Mouse (Mus musculus) embryo, embryonic 11.5 days (tissue): Measurements from ENCODE around the gene Srarp.

Experiments
- DNase-seq: peaks from one replicate; pipeline ENCODE4 v3.0.0-alpha.2; 2012; ENCODE audit warnings: low read depth, low spot score

The Srarp gene

DNA sequence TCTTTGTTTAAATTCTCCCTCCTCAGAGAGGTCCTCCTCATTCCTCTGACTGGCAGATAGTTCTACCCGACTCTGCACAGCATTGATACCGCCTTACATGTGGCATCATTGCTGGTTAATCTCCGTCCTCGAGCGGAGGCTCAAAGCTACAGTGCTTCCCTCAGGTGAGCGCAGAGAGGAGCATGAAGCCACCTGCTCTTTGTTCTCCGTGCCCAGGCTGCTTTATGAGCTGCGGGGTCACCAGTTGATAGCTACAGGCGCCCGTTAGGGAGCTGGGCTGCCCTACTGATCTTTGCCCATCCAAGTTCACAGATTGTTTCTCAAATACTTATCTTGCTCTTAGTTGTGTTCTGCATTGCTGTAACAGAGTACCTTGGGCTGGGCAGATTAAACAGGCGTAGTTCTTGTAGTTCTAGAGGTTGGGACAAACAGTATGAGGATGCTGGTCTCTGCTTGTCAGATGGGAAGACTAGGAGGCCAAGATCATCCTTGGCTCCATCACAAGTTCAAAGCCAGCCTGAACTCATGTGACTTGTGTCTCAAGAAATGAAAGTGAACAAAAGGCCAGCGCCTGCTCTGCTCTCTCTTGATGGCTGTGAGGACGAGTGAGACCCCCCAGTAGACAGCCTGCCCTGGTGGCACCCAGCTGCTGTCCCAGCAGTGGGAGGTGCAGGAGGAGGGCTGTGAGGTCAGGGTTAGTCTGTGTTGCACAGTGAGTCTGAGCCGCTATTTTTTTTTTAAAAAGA lies 20.5 kb upstream of the Srarp start:
- no peak for DNase-seq

DNA sequence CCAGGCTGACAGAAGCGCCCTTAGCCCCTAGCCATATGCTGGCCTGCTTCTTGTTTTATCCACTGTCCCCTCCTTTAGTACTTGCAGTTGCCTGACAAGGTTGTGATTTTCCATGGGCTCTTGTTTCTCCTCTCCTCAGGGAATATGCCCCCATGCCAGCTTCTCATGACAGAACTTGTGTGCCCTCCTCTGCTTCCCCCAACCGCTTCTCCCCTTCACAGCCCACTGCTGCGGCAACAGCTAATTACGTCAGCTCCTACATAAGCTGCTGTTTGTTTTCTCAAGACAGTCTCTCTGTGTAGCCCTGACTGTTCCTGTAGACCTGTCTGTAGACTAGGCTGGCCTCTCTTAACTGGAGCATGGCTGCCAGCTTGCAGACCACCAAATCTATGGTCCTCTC lies 19.6 kb upstream of the Srarp start:
- DNase-seq = no peak

DNA sequence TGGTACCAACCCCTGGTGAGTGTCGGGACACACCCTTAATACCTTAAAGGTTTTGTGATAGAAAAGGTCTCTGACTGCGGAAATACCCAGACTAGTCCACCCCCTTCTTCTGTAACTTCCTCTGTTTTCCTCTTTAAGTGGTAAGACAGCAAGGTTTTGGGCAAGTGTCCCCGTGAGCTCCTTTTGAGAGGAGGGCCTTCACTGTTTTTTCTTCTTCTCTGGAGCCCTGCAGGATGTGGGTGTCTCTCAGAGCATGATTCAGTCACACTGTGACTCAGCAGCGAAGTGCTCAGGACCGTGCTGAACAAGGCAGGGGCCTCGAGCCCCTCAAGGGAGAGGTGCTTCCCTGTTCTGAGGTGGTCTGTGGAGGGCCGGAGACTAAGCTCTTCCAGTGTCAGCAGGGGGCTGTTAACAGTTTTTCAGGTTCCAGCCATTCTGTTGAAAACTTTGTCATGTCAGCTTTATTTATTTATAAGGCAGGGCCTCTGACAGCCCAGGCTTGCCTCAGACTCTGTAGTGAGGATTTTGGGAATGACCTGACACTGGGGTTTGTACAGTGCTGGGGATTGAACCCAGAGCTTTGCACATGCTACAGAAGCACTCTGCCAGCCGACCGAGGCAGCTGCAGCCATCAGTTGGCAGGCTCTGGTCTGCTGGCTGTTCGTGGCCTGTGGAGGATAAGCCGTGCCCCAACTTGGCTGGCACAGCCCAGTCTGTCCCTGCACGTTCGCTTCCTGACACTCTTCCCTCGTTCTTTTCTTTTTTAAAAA lies 18.9 kb upstream of the Srarp start:
- no peak for DNase-seq

DNA sequence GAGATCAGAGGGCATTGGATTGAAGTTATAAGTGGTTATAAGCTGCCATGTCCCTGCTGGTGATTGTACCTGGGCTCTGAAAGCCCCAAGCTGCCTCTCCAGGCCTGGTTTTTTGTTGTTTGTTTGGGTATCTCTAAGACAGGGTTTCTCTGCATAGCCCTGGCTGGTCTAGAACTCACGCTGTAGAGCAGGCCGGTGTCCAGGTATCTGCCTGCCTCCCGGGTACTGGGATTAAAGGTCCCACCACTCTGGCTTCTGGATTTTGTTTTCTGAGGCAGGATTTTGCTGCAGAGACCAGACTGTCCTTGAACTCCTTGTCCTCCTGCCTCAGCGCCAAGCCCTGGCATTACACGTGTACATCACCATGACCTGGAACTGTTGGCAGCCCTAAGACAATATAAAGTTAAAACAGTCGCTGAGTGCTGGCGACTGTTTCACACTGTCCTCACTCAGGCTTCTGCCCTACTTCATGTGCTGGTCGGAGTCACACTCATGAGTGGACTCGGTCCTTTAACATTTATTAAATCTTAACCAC lies 16.1 kb upstream of the Srarp start:
- DNase-seq = no peak

DNA sequence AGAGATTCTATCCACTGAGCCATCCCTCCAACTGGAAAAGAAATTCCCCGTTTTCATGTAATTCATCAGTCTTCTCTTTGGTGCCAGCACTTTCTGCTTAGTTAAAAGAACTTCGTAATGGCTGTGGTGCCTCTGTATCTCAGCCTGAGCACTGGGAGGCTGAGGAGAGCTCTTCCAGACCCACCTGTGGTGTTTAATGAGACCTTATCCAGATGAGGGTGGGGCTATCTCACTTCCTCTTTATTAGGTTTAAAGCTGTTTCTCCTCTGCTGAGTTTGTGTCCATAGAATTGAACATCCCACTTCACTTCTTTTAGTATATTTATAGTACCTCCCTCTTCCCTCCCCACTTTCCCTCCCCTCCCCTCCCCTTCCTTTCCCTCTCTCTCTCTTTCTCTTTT lies 15.3 kb upstream of the Srarp start:
- no peak for DNase-seq

DNA sequence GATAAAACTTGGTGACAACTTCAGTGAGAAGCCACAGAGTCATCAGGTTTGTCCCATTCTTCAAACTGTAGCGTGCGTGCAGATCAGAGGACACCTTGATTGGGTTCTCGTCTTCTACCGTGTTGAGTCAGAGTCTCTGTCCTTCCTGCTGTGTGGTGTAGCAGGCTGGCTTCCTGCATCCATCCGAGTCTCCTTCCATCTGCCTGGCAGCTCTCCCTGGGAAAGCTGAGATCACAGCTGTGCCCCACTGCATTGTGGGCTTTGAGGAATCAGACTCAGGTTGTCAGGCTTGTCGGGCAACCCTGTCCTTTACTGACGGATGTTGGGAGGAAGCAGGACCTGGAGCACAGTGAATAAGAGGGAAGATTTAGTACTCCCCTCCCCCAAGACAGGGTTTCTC lies 10.3 kb upstream of the Srarp start:
- no peak for DNase-seq

DNA sequence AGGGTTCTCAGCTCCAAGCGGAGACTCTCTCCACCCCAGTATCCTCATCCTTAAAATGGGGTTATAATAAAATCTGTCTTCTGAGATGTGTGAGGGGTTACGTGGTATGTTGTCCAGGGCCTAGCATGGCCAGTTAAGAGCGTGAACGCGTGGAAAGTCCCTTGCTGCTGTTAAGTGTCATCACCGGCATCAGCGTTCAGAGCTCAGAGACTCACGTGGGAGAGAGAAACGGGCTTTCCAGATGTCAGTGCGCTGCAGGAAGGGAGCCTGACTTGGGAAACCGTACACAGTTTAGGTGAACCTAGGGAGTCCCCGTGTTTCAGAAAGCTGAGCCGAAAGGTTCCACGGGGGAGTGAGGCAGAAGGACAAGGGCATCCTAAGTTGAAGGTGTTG lies 9.4 kb upstream of the Srarp start:
- DNase-seq = no peak

DNA sequence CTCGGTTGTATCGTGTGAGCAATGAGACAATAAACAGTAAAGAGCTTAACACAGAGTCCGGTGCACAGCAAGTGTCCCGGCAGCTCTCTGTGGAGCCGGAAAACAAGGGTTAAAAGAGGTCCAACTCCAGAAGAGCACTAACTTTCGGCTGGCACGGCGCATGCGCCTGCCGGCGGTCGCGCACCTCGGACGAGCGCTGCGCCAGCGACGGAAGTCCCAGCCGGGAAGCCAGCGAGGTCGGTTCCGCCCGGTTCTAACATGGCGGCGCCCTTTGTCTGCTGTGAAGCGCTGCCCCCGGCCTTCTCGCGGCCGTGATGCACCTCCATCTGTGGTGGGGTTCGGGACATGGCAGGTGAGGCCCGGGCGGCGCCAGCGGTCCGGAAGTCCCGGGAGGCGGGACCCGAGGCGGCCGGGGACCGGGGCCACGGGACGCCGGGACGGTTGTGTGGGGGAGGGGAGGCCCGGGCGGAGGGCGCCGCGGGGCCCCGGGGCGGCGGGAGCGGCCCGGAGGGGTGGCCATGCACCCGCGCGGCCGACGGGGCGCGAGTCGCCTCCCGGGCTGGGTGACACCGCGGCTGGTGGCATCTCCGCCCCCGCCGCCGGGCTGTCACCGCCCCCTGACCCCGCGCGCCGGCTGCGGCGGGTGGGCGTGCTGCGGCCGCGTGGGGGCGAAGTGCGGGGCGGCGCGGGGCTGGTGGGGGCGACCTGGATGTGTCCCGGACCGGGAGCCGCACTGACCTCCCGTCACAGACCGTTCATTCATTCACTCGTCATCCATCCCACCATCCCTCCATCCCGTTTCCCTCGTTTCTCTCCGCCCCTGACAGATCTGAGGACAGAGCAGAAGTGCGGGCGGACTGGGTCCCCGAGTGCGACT lies 8.8 kb upstream of the Srarp start, which contains the start of gene Zbtb17:
Zbtb17 (plus strand) TSS at position 204 of the 877 bp plus-strand sequence.
- DNase-seq = peak; percentile 83

DNA sequence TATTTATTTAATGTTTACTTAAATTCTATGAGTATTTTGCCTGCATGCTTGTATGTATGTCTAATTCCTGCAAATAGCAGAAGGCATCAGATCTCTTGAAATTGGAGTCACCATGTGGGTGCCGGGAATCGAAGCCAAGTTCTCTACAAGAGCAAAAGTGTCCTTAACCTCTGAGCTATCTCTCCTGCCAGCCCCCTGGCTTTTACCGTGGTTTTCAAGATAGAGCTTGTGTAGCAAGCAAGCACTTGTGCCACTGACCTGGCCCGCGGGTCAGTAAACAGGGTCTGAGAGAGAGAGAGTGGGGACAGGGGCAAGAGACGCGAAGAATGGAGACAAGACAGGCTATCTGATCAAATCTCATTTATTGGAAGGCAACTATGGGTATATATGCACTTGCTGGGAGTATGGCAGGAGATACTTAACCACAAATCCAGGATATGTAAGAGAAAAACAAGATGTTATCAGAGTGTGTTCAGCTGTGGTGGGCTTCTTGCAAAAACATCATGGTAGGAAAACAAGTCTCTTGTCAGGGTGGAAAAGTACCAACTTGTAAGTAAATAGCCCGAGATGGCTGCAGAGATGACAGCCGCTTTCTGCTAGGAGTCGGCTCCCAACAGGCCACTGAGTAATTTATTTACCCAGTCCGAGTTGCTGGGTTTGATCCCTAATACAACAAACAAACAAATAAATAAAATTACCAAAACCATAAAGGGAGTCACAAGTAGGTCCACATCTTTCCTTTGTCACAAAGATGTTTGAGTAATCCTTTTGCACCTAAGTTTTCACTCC lies 7.9 kb upstream of the Srarp start:
- no peak for DNase-seq

DNA sequence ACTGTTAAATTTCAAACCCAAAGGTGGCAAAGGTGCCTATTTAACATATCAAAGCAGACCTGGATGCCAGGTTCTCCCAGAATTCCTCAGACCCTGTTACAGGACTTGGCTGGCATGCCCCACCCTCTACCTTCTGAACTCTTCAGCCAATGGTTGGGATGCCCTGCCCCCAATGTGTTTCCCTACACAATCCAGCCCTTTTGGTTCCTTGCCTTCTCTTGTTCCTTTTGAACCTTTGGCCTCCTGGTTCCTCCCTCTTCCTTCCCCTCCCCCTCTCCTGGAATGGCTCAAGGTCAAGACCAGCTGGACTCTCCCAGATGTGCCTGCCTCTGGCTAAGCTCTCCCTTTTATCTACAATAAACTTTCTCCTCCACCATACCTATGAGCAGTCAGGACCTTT lies 5.0 kb upstream of the Srarp start:
- no peak for DNase-seq

DNA sequence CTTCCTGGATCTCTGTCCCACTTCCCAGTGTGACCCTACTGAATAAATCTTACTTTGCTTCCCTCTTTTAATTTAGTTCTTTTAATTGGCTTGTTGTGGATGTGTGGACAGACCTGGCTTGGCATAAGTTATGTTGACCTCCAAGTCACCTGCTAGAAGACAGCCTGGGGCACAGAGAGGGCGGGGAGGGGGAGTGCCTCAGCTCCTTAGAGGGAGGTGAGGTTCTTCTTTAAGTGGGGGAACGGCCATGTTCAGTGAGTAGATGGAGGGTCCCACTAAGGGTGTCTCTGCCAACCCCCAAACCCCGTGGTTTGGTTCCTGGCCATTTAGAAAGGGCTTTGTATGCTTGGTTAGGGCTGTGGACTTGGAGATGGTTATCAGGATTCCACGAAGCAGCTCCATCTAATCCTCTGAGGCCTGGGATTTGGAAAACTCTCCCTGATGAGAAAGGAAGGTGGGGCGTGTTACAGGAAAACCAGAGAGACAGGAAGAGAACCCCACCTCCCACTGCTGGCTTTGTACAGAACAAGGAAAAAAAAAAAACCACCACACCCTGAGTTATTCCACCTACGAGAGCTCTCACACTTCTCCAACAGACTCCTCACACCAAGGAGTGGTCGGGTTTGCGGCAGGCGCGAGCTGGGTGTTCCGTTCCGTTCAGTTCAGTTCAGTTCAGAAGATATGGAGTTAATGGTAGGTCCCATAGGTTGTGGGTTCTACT lies 3.3 kb upstream of the Srarp start:
- DNase-seq = no peak

DNA sequence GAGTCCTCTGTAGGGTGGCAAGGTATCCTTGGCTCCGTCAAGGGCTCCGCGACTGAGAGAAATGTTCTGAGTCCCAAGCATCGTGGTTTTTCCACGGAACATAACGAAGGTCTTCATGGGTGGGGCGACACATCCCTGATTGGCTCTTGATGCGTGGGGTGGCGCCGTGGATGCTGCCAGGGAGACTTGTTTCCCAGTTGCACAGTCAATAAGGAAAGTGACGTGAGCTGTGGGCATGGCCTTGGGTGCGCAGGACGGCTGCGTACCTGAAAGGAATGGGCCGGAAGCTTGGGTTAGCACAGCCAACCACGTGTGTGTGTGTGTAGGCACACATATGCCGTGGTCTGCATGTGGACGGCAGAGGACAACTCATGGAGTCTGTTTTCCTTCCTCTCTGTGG lies 2.7 kb downstream of the Srarp start:
- DNase-seq = no peak

DNA sequence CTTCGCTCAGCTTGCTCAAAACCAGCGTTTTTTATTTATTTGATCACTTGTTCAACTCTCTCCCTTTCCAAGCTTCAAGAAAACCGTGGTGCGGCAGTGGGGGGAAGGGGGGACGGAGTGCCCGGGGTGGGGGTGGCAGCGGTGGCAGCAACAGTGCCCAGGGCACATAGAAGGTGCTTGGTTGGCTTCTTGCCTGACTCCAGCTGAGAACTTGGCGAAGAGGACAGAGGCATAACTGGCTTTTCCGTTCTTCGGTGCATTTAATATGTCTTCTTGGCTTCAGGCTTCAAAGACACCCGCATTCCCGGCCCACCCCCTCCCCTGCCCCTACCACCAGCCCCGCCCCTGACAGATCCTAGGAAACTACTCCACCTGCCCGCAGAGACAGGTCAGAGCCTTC lies 3.2 kb downstream of the Srarp start:
- DNase-seq = no peak

DNA sequence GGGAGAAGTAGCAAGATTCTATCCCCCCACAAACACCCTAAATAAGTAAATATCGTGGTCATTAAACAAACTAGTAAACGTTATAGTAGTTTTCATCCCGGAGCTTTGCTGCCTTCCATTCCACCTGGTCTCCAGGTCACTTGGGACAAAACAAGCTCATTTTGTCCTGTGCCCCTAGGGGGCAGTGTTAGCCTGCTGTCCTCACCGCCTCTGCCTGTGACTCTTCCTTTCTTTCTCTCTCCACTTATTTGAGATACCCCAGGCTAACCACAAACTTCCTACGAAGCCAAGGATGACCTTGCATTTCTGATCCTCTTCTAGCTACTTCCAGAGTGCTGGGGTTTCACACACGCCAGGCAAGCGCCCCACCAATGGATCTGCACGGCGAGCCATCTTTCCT lies 4.9 kb downstream of the Srarp start:
- peak; percentile 40 for DNase-seq

DNA sequence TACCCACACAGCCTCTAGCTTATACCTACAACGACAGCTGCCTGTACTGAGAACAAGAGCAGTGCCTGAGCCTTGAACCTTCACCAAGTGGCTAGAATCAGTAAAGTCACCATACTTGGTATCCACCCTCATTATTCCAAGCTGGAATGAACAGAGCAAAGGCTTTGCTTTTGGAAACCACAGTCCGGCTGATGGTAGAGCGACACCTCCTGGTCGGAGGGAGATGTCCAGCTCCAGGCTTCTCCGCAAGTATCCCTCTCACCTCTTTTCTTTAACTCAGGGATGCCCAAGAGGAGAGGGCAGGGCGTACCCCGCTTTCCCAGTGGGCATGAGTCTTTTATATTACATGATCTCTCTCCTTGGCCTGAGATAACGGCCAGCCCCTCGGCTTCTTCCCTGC lies 6.1 kb downstream of the Srarp start:
- DNase-seq = no peak

DNA sequence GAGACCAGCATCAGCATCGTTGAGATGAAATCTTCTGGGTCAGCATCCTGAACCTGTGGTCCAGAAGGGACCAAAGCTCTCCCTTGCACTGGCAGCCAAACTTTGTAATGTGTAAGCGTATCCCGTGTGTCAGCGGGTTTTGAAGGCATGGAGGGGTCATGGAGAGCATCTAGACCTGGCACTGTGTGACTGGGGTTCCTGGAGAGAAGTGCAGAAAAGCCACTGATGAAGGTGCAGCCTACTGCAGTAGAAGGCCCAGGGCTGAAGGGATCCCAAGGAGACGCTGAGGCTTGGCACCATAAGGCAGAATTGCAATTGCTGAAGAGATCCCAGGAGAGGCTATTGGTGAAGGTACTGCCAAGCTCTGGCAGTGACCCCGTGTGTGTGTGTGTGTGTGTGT lies 6.5 kb downstream of the Srarp start:
- no peak for DNase-seq

DNA sequence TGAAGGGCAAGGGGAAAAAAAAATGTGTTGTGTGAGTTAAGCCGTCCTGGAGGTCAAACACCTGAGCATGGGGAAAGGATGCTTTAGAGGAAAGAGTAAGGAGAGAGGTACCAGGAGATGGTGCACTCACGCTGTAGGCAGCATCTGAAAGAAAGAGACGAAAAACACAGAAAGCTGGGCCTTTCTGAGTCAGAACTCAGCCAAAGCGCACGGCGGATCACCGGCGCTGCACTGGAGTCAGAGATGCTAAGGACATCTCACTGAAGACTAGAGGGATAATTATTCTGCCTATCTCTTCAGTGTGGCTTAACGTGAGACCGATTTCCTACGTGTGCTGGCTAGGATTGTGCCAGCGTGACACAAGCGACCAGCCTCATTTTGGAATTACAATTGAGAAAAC lies 8.0 kb downstream of the Srarp start:
- no peak for DNase-seq

DNA sequence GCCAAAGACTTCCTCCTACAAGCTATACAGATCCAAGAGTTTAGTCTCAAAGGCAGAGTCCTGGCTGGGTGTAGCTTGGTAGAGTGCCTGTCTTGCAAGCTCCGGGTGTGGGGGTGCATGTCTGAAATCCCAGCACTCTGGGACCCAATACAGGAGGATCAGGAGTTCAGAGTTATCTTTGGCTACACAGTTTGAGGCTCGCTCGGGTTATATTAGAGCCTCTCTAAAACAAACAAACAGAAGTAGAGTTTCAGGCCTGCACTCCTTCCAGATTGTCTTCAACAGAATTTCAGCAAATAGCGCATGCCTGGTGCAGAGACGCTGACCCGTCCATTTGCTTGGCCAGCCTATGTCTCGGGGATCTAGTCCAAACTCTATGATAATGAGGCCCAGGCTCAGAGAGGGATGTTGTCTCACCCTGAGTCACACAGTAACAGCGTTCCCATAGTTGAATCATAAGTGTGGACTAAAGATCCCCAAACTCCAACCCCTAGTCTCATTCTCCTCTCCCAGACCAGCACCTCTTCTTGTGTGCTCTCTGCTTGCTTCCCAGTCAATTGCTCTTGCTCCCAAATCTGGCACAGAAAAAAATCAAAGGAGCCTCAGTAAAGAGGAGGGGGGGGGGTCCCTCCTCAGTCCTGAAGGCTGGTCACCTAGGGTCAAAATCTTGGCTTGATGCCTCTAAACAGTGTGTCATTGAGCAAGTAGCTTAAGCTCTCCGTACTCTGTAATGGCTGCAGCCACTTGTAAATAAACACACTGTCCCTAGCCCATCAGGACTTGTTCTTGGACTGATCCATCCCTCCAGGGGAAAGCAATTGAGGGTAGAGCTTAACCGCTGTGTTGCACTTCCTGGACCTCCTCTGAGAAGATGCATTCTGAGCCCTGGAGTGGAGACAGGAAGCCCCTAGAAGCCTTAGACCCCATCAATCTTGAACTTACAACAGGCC lies 8.8 kb downstream of the Srarp start:
- DNase-seq = no peak
